Mouse (Mus musculus): ENCODE results near the gene Pms2. TPM values are rescaled to one million over a fixed set of nuclear protein-coding genes. Genes with fewer than 3 reads are reported as not detected.
A peak's percentile ranks its signal among the peaks of the same experiment; 100 is the strongest.

Gene Pms2
- polyA plus RNA-seq, 1 experiment from 2014 or later, result 26.8 TPM

DNA sequence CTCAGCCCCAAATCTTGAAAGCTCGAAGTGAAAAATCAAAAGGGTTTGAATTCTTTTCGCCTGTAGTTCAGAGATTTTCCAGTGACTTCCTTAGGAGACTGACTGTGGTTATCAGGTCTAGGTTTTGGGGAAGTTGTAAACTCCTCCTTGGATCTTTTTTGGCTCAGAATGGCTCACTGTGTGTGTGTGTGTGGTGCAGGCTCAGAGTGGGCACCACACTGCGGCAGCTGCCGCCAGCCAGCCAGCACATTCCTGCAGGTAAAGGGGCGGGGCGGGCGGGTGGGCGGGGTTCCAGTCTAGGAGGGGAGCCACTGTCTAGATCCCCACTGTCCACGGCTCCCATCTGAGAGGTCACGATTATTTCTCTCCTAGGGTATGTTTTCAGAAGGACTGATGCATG is 31.8 kb downstream of the Pms2 start:
- WGBS, result 25% methylated on average over 10 of the region's 10 CpGs
- ATAC-seq (ENCODE audit: low FRiP score), result no peak
- no peak overlapping the region for H3K4me3 ChIP-seq

DNA sequence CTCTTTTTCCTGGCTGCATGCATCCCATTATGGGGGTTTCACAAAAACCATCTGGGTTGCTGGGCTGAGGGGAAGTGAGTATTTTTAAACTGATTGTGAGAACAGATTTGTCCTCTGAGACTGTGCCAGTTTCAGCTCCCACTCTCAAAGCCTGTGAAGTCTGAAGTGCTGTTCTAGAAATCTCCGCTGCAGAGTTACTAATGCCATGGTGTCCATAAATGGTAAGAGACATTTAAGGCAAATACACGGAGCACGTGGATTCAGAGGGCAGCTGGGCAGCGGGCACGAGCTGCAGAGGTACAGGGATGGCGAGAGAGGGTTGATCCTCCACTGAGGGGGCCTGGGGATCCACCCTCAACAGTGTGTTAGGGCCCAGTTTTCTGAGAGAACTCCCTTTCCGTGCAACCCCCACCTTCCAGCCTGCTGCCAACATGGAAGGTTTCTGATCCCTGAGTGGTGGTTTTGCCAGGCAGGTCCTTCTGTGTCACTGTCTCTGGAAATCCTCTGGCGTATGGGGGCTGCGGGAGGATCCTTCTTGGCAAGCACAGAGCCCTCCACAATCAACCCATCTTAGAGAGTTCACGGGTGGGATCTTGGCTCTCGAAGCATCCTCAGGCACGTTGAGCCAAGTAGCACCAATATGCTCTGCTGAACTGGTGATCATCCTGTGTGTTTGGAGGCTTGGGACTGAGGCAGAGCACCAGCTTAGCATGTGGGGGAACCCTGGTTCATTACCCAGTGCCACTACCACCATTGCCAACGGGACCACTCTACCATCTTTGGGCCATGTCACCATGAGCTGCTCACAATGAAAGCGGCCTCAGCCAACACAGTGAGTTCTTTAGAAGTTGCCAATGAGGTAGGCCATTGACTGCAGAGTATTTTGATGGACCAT is 33.7 kb downstream of the Pms2 start:
- no peak overlapping the region for H3K27ac ChIP-seq
- no peak for ATAC-seq (ENCODE audit: low FRiP score)
- H3K27me3 ChIP-seq, result no peaks in the 10 kb centered on the region
- H3K36me3 ChIP-seq, result no peaks in the 10 kb centered on the region
- 93% methylated on average over 14 of the region's 14 CpGs for WGBS
- no peaks in the 10 kb centered on the region for H3K9me3 ChIP-seq
- H3K9ac ChIP-seq, result no peak overlapping the region
- no peaks in the 10 kb centered on the region for H3K4me1 ChIP-seq (replicated peaks)
- no peak overlapping the region for H3K4me2 ChIP-seq
- no peak overlapping the region for H3K4me3 ChIP-seq

More for the DNA sequence above, 31.8 kb downstream of the Pms2 start:
- Histone ChIP-seq H3K27ac (no peak overlapping the region), H3K27me3 (no peaks in the 10 kb centered on the region), H3K36me3 (no peaks in the 10 kb centered on the region), H3K4me2 (no peak overlapping the region), H3K9me3 (no peaks in the 10 kb centered on the region), H3K4me1 (replicated peaks) (no peaks in the 10 kb centered on the region), H3K9ac (no peak overlapping the region)

DNA sequence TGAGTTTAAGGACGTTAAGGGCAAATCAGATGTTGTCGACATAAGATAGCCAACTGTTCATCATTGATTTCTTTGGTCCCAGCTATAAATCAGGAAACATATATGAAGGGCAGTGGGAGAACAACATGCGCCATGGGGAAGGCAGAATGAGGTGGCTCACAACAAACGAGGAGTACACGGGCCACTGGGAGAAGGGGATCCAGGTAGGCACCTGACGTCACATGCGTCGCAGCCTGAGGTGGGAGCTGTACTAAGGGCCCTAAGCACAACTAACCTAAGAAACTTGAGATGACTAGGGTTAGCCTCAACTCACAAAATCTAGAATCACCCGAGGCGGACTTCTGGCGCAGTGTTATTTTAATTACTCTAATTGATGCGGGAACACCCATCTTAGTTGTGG is 38.6 kb downstream of the Pms2 start:
- no peak overlapping the region for H3K27ac ChIP-seq
- no peak overlapping the region for H3K9ac ChIP-seq
- ATAC-seq (ENCODE audit: low FRiP score), result no peak
- 90% methylated on average over 12 of the region's 12 CpGs for WGBS
- no peaks in the 10 kb centered on the region for H3K36me3 ChIP-seq
- no peaks in the 10 kb centered on the region for H3K9me3 ChIP-seq
- no peak overlapping the region for H3K4me3 ChIP-seq
- H3K27me3 ChIP-seq, result no peaks in the 10 kb centered on the region
- H3K4me2 ChIP-seq, result no peak overlapping the region
- no peaks in the 10 kb centered on the region for H3K4me1 ChIP-seq (replicated peaks)

DNA sequence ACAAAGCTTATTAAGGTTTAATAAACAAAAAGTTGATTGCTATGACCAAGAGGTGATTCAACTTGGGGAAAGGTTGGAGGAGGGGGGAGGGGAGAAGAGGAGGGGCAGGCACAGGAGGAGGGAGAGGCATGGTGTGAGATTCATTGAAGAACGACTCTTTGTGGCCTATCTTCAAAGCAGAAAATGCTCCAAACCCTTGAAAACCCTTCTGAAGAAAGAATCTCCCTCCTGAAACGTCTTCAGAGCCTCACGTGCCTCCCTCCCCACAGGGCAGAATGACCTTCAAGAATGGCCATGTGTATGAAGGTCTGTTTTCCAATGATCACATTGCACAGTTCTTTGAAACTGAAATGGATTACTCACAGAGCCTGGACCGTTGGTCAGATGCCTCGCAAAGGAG is 40.3 kb downstream of the Pms2 start:
- Histone ChIP-seq H3K4me1 (replicated peaks) (no peaks in the 10 kb centered on the region), H3K9ac (no peak overlapping the region), H3K4me3 (no peak overlapping the region), H3K9me3 (no peaks in the 10 kb centered on the region), H3K27me3 (no peaks in the 10 kb centered on the region), H3K36me3 (no peaks in the 10 kb centered on the region), H3K4me2 (no peak overlapping the region), H3K27ac (no peak overlapping the region)
- WGBS, result 41% methylated on average over 5 of the region's 5 CpGs
- ATAC-seq (ENCODE audit: low FRiP score), result no peak

DNA sequence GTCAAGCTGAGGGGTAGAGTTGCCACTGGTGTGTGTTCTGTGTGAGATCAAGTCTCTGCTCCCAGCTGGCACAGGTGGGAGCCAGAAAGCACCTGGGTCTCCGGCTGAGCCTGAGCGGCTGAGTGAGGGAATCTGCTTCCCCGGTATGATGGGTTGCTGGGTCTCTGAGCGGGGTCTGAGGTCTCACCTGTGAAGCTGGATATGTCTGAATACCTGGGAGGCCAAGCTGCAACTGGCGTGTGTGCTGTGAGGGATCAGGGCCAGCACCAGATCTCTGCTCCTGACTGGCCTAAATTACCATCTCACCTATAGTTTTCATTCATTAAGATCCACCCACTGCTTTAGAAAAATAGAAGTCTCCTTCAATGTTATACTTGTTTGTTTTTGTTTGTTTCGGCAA is 47.3 kb downstream of the Pms2 start:
- no peak overlapping the region for H3K4me3 ChIP-seq
- H3K27me3 ChIP-seq, result no peaks in the 10 kb centered on the region
- ATAC-seq (ENCODE audit: low FRiP score), result no peak
- no peak overlapping the region for H3K27ac ChIP-seq
- peaks cover 15% of the 10 kb centered on the region for H3K36me3 ChIP-seq
- no peak overlapping the region for H3K9ac ChIP-seq
- 93% methylated on average over 6 of the region's 6 CpGs for WGBS
- H3K4me1 ChIP-seq (replicated peaks), result no peaks in the 10 kb centered on the region
- H3K9me3 ChIP-seq, result no peaks in the 10 kb centered on the region
- H3K4me2 ChIP-seq, result no peak overlapping the region

DNA sequence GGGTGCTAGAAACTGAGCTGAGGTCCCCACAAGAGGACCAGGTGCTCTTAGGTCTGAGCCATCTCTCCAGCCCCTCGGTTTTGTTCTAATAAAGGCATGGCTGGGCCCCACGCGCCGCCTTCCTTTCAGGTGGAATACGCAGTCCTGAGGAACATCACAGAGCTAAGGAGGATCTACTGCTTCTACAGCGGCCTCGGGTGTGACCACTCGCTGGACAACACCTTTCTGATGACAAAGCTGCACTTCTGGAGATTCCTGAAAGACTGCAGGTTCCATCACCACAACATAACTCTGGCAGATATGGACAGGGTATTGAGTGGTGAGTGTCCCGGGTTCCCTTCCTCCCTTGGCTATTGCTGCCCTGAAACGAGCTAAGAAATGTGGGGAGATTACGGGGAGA is 49.8 kb downstream of the Pms2 start:
- Histone ChIP-seq H3K4me2 (no peak overlapping the region), H3K9me3 (no peaks in the 10 kb centered on the region), H3K36me3 (peaks cover 15% of the 10 kb centered on the region), H3K4me3 (no peak overlapping the region), H3K4me1 (replicated peaks) (no peaks in the 10 kb centered on the region), H3K27me3 (no peaks in the 10 kb centered on the region), H3K9ac (no peak overlapping the region), H3K27ac (no peak overlapping the region)
- WGBS, result 94% methylated on average over 11 of the region's 11 CpGs
- ATAC-seq (ENCODE audit: low FRiP score), result no peak

DNA sequence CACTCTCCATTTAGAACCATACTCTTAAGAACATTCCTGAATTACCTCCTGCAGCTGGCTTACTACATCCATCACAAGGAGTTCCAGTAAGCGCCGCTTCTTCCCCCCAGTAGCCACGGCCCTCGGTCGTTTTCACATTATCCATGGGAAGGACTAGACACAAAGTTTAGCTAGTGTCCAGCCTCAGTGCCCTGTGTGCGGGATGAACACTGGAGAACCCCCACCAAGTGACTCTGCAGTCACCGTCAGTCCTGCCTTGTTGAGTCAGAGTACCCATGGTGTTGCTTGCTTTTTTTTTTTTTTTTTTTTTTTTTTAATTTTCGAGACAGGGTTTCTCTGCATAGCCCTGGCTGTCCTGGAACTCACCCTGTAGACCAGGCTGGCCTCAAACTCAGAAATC is 51.4 kb downstream of the Pms2 start:
- H3K4me2 ChIP-seq, result no peak overlapping the region
- no peaks in the 10 kb centered on the region for H3K9me3 ChIP-seq
- ATAC-seq (ENCODE audit: low FRiP score), result no peak
- no peak overlapping the region for H3K27ac ChIP-seq
- H3K36me3 ChIP-seq, result peaks cover 15% of the 10 kb centered on the region
- no peak overlapping the region for H3K9ac ChIP-seq
- no peaks in the 10 kb centered on the region for H3K27me3 ChIP-seq
- WGBS, result 88% methylated on average over 8 of the region's 8 CpGs
- no peaks in the 10 kb centered on the region for H3K4me1 ChIP-seq (replicated peaks)
- no peak overlapping the region for H3K4me3 ChIP-seq

DNA sequence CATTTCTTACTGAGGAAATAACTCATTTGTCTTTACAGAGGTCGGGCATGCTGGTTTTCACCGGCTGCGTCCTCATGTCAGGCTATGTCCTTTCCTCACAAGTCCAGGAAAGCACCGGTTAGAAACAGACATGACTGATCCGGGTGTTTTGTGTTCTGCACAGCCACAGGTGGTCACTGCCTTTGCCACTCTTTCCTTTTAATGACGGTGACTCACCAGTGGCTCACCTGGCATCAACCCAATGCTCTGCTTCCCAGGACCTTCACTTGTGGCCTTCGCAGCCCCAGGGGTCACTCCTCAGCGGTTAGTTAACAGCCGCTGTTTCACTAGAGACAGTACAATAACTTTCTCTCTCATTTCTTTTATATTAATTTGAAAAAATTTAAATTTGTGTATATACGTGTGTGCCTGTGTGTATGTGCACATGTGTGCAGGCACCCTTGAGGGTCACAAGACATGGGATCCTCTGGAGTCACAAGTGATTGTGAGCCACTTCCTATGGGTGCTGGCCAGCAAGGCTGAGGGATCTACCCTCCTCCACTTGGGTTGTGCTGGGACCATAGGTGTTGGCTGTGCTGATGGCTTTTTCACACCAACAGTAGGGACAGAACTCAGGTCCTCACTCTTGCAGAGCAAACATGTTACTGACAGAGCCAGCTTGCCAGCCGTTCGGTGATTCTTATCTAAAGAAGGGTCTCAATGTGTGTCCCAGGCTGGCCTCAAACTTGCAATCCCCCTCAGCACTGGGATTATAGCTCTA is 56.0 kb downstream of the Pms2 start:
- WGBS, result 89% methylated on average over 12 of the region's 12 CpGs
- Histone ChIP-seq H3K27ac (no peak overlapping the region), H3K9me3 (no peaks in the 10 kb centered on the region), H3K36me3 (no peaks in the 10 kb centered on the region), H3K9ac (no peak overlapping the region), H3K4me1 (replicated peaks) (no peaks in the 10 kb centered on the region), H3K4me3 (no peak overlapping the region), H3K4me2 (no peak overlapping the region), H3K27me3 (no peaks in the 10 kb centered on the region)
- no peak for ATAC-seq (ENCODE audit: low FRiP score)

DNA sequence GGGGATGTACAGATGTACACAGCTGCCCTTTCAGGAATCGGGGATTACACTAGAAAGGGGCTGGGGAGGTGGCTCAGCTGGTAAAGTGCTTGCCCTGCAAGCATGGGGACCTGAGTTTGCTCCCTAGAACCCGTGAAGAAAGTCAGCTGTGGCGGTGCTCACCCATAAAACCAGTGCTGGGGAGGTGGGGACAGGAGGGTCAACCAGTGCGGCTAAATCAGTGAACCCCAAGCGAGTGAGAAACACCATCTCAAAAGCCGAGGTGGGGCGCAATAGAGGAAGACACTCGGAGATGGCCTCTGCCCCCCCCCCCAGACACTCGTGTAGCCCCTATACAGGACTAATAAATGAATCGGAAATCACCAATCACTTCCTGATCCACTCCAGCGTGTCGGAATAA is 56.9 kb downstream of the Pms2 start:
- 90% methylated on average over 12 of the region's 12 CpGs for WGBS
- H3K4me2 ChIP-seq, result no peak overlapping the region

DNA sequence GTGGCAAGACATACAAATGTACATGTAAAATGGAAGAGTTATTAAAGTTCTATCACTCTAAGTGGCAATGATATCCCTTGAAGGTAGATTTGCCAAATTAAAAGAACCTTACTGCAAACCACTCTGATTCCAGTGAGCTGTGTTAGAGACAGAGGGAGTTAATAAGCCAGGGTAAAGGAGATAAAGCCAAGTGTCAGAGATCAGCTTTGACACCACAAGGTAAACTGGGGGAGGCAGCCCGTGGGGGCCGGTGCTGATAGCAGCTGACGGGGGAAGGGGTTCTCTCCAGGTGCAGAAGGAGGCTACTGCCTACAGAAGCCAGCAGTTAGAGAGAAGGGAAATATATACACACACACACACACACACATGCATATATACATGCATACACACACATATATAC is 62.9 kb downstream of the Pms2 start:
- no peak for ATAC-seq (ENCODE audit: low FRiP score)
- H3K27ac ChIP-seq, result no peak overlapping the region
- H3K27me3 ChIP-seq, result no peaks in the 10 kb centered on the region
- no peak overlapping the region for H3K4me3 ChIP-seq
- 80% methylated on average over 3 of the region's 3 CpGs for WGBS
- no peaks in the 10 kb centered on the region for H3K36me3 ChIP-seq
- no peak overlapping the region for H3K9ac ChIP-seq
- H3K4me1 ChIP-seq (replicated peaks), result no peaks in the 10 kb centered on the region
- H3K9me3 ChIP-seq, result no peaks in the 10 kb centered on the region
- H3K4me2 ChIP-seq, result no peak overlapping the region

More for the DNA sequence above, 56.9 kb downstream of the Pms2 start:
- Histone ChIP-seq H3K36me3 (no peaks in the 10 kb centered on the region), H3K27ac (no peak overlapping the region), H3K4me1 (replicated peaks) (no peaks in the 10 kb centered on the region), H3K27me3 (no peaks in the 10 kb centered on the region), H3K9ac (no peak overlapping the region), H3K4me3 (no peak overlapping the region), H3K9me3 (no peaks in the 10 kb centered on the region)
- no peak for ATAC-seq (ENCODE audit: low FRiP score)

DNA sequence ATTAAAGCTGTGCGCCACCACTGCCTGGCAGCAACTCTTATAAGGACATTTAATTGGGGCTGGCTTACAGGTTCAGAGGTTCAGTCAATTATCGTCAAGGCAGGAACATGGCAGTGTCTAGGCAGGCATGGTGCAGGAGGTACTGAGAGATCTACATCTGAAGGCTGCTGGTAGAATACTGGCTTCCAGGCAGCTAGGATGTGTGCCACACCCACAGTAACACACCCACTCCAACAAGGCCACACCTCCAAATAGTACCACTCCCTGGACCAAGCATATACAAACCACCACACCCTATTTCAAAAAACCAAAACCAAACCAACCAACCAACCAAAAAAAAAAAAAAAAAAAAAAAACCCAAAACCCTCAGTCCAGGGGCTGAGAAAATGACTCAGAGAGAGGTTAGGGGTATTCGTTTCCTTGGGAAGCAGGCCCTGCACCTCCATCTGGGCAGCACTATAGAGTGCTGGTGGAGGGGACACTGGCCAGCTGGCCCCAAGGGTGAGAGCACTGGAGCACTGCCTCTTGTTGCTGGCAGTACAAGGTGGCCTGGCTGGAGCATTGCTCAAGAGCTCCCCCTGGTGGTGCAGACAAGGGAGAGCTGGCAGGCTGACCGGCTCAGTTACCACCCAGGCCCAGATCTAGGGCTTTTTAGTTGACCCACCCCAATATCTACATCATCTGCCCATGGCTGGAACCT is 65.3 kb downstream of the Pms2 start:
- Histone ChIP-seq H3K27me3 (no peaks in the 10 kb centered on the region), H3K36me3 (no peaks in the 10 kb centered on the region), H3K4me1 (replicated peaks) (no peaks in the 10 kb centered on the region), H3K9me3 (no peaks in the 10 kb centered on the region), H3K9ac (no peak overlapping the region), H3K4me2 (no peak overlapping the region), H3K27ac (no peak overlapping the region), H3K4me3 (no peak overlapping the region)
- 54% methylated on average over 4 of the region's 4 CpGs for WGBS
- ATAC-seq (ENCODE audit: low FRiP score), result 0 out of 2 replicates have a peak, but pooled peaks have one; percentile 39

DNA sequence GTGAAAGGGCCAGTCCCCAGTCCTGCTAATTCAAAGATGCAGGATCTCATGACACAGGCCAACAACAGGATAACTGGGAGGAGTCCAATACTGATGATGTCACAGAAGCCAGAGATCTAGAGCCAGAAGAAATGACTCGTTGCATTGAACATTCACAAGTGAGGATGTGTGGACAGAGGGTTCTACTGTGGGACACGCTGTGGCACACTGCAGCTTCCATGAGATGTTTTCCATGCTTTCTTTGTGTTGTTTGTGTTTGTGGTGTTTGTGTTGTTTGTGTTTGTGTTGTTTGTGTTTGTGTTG is 65.8 kb downstream of the Pms2 start:
- Histone ChIP-seq H3K27me3 (no peaks in the 10 kb centered on the region), H3K9me3 (no peaks in the 10 kb centered on the region), H3K36me3 (no peaks in the 10 kb centered on the region), H3K9ac (no peak overlapping the region), H3K27ac (no peak overlapping the region), H3K4me2 (no peak overlapping the region), H3K4me3 (no peak overlapping the region), H3K4me1 (replicated peaks) (no peaks in the 10 kb centered on the region)
- ATAC-seq (ENCODE audit: low FRiP score), result 0 out of 2 replicates have a peak, but pooled peaks have one; percentile 24
- WGBS, result 76% methylated on average over 2 of the region's 2 CpGs
